In genomic region chr7:16221582-16222272, GRCm38 (mm10) we compare ENCODE assay signal across 8 mouse cellular contexts. TPM values are rescaled to one million over a fixed set of nuclear protein-coding genes. Genes with fewer than 3 reads are reported as not detected.
DNase-seq lines count a peak whose midpoint lies in the region; ATAC-seq and TF ChIP-seq lines count a peak whose summit lies in the region.

Dhx34 (minus strand) TSS chr7:16222037.

- peak; percentile 71 for ATAC-seq in embryonic facial prominence, embryonic 13.5 days (ENCODE audit: insufficient number of reproducible peaks, insufficient read depth, low FRiP score, low TSS enrichment, low read depth)
- peak; percentile 88 for ATAC-seq in limb, embryonic 12.5 days (ENCODE audit: insufficient number of reproducible peaks, insufficient read depth, low FRiP score, low TSS enrichment, low read depth)
- peak; percentile 97 for ATAC-seq in midbrain, embryonic 15.5 days (replicated peaks)

- H3K4me2 ChIP-seq in embryonic facial prominence, embryonic 13.5 days, result peak within 1 kb of the TSS; percentile 72
- peak within 1 kb of the TSS; percentile 61 for H3K4me2 ChIP-seq in limb, embryonic 12.5 days
- peak within 1 kb of the TSS; percentile 69 for H3K4me2 ChIP-seq in midbrain, embryonic 15.5 days

- H3K4me1 ChIP-seq in embryonic facial prominence, embryonic 13.5 days, result peaks cover 11% of the 10 kb centered on the region; the same call in 1 of the 2 replicates
- peaks cover 6% of the 10 kb centered on the region; the same call in 1 of the 2 replicates for H3K4me1 ChIP-seq in kidney, adult 2 months (ENCODE audit: control insufficient read depth, insufficient read depth, low read length)
- peaks cover 7% of the 10 kb centered on the region for H3K4me1 ChIP-seq in limb, embryonic 12.5 days (replicated peaks)
- H3K4me1 ChIP-seq in midbrain, embryonic 15.5 days, result peaks cover 11% of the 10 kb centered on the region
- peaks cover 4% of the 10 kb centered on the region; the same call in 1 of the 2 replicates for H3K4me1 ChIP-seq in spleen, adult 2 months (ENCODE audit: control insufficient read depth, insufficient read depth, insufficient read length)

- no peaks in the 10 kb centered on the region for H3K27me3 ChIP-seq in embryonic facial prominence, embryonic 13.5 days
- no peaks in the 10 kb centered on the region for H3K27me3 ChIP-seq in kidney, adult 2 months (replicated peaks; ENCODE audit: control insufficient read depth, insufficient read depth, low read length)
- peaks cover 5% of the 10 kb centered on the region; the same call in 1 of the 2 replicates for H3K27me3 ChIP-seq in limb, embryonic 12.5 days
- no peaks in the 10 kb centered on the region for H3K27me3 ChIP-seq in midbrain, embryonic 15.5 days (replicated peaks)
- no peaks in the 10 kb centered on the region for H3K27me3 ChIP-seq in spleen, adult 2 months (ENCODE audit: control insufficient read depth, insufficient read depth, low read length)

- under 1% methylated on average over 34 of the region's 34 CpGs for WGBS in embryonic facial prominence, embryonic 13.5 days
- WGBS in kidney, adult 2 months, result 1% methylated on average over 34 of the region's 34 CpGs
- 2% methylated on average over 34 of the region's 34 CpGs for WGBS in limb, embryonic 12.5 days
- WGBS in midbrain, embryonic 15.5 days, result 1% methylated on average over 34 of the region's 34 CpGs
- whole genome bisulfite sequencing in spleen, adult 2 months, result under 1% methylated on average over 34 of the region's 34 CpGs

- peak; percentile 69 for TF ChIP-seq CTCF in kidney, adult 2 months (conservative IDR thresholded peaks at IDR 0.05; ENCODE audit: insufficient read depth, insufficient read length, low read depth, low read length)
- TF ChIP-seq CTCF in spleen, adult 2 months (IDR thresholded peaks at IDR 0.05; ENCODE audit: extremely low read depth, insufficient read depth, insufficient read length, insufficient replicate concordance), result peak; percentile 44; the same call in 1 of the 2 replicates

- H3K9me3 ChIP-seq in embryonic facial prominence, embryonic 13.5 days, result no peaks in the 10 kb centered on the region
- H3K9me3 ChIP-seq in limb, embryonic 12.5 days, result no peaks in the 10 kb centered on the region
- H3K9me3 ChIP-seq in midbrain, embryonic 15.5 days, result no peaks in the 10 kb centered on the region

- TF ChIP-seq POLR2A in kidney, adult 2 months (IDR thresholded peaks at IDR 0.05; ENCODE audit: low read depth, low read length), result peak; percentile 67
- peak; percentile 85 for TF ChIP-seq POLR2A in spleen, adult 2 months (IDR thresholded peaks at IDR 0.05; ENCODE audit: low read depth, low read length)

- H3K9ac ChIP-seq in embryonic facial prominence, embryonic 13.5 days, result peak within 1 kb of the TSS; percentile 83
- H3K9ac ChIP-seq in limb, embryonic 12.5 days (replicated peaks), result peak within 1 kb of the TSS; percentile 82
- H3K9ac ChIP-seq in midbrain, embryonic 15.5 days, result peak within 1 kb of the TSS; percentile 58

- H3K36me3 ChIP-seq in embryonic facial prominence, embryonic 13.5 days, result peaks cover 20% of the 10 kb centered on the region
- H3K36me3 ChIP-seq in kidney, adult 2 months (ENCODE audit: control insufficient read depth, insufficient read depth, low read length), result no peaks in the 10 kb centered on the region; the same call in 1 of the 2 replicates
- H3K36me3 ChIP-seq in limb, embryonic 12.5 days, result peaks cover 21% of the 10 kb centered on the region
- H3K36me3 ChIP-seq in midbrain, embryonic 15.5 days (replicated peaks), result peaks cover 4% of the 10 kb centered on the region; the same call in 1 of the 2 replicates
- H3K36me3 ChIP-seq in spleen, adult 2 months (ENCODE audit: control insufficient read depth, insufficient read depth, low read length), result peaks cover 11% of the 10 kb centered on the region

- DNase-seq in 3134 (ENCODE audit: extremely low read depth, insufficient read length, low spot score), result peak; percentile 99
- peak; percentile 95 to 96 for DNase-seq in adrenal gland, postnatal 36 days
- peak; percentile 96 to 97 for DNase-seq in heart, adult 18-20 months
- DNase-seq in kidney, adult 2 months, result peak; percentile 98
- DNase-seq in spleen, adult 2 months (ENCODE audit: low read depth in 1 of 2, low spot score in 2 of 2), result peak; percentile 95

- peak within 1 kb of the TSS; percentile 65 for H3K4me3 ChIP-seq in embryonic facial prominence, embryonic 13.5 days
- H3K4me3 ChIP-seq in kidney, adult 2 months (ENCODE audit: insufficient read depth, low read depth, low read length), result peak within 1 kb of the TSS; percentile 81
- peak within 1 kb of the TSS; percentile 64 for H3K4me3 ChIP-seq in limb, embryonic 12.5 days (replicated peaks)
- peak within 1 kb of the TSS; percentile 56 for H3K4me3 ChIP-seq in midbrain, embryonic 15.5 days
- peak within 1 kb of the TSS; percentile 82 for H3K4me3 ChIP-seq in spleen, adult 2 months (ENCODE audit: extremely low read depth, insufficient read depth, insufficient read length)

- H3K27ac ChIP-seq in embryonic facial prominence, embryonic 13.5 days, result peak within 1 kb of the TSS; percentile 80
- peak within 1 kb of the TSS; percentile 83 for H3K27ac ChIP-seq in kidney, adult 2 months (ENCODE audit: insufficient read depth, low read depth, low read length)
- H3K27ac ChIP-seq in limb, embryonic 12.5 days, result peak within 1 kb of the TSS; percentile 85
- peak within 1 kb of the TSS; percentile 78 for H3K27ac ChIP-seq in midbrain, embryonic 15.5 days
- H3K27ac ChIP-seq in spleen, adult 2 months (ENCODE audit: insufficient read depth, low read length), result peak within 1 kb of the TSS; percentile 95

RNA-seq across cellular contexts. Expression of gene Dhx34, which starts in this region (rescaled TPM):
- total RNA-seq in adrenal gland, postnatal 36 days (2021), result 10 to 100 TPM; 11.8 to 14.2 TPM
- polyA plus RNA-seq in embryonic facial prominence, embryonic 13.5 days (2015; fragmentation: Nextera tagmentation; extraction: Ambion mirVana), result 12.7 and 16.2 TPM in 2 replicates
- 1 to 10 TPM; 8.4 to 8.6 TPM for total RNA-seq in heart, adult 18-20 months (2021)
- polyA plus RNA-seq in kidney, adult 2 months (2012; rRNA removed), result 22.7 and 28.9 TPM in 2 replicates
- 14.7 and 17.4 TPM in 2 replicates for polyA plus RNA-seq in limb, embryonic 12.5 days (2016; fragmentation: Nextera tagmentation; extraction: Ambion mirVana)
- 14.9 and 15.5 TPM in 2 replicates for polyA plus RNA-seq in midbrain, embryonic 15.5 days (2015; fragmentation: Nextera tagmentation; extraction: Ambion mirVana)
- 49.3 and 63.1 TPM in 2 replicates for polyA plus RNA-seq in spleen, adult 2 months (2012; rRNA removed)

Comparison
In these comparisons a context has a peak if more than half of its experiments do, and no peak if none do; other contexts are left out.
1. Peak in every context shown above with its lines: DNase-seq, ATAC-seq, H3K4me3 ChIP-seq and H3K27ac ChIP-seq.